Mouse (Mus musculus) cerebellum, adult 2 months (tissue): ENCODE results near the gene Rbm25.

Source experiments
- CTCF ChIP-seq: fragments of 200-500 bp; IDR thresholded peaks from 2 replicates; pipeline ENCODE4 v1.5.1; 2011; ENCODE audit warnings: low read depth, mild to moderate bottlenecking, control low read depth, low read length, moderate library complexity, borderline replicate concordance; ENCODE audit not compliant: insufficient read depth
- POLR2A ChIP-seq: fragments of 200-500 bp; IDR thresholded peaks from 2 replicates; pipeline ENCODE4 v1.6.1; 2011; ENCODE audit warnings: low read length, control low read depth, borderline replicate concordance; ENCODE audit not compliant: insufficient read depth

- TF ChIP-seq CTCF (no peak), POLR2A (no peak)
Measured at GRCm38 (mm10) chr12:83597881-83598280, 33.2 kb upstream of the Rbm25 start.
